Mouse (Mus musculus): ENCODE data around the gene Mettl14. TPM values are rescaled to one million over a fixed set of nuclear protein-coding genes. Genes with fewer than 3 reads are reported as not detected.

Mettl14 gene
- total RNA-seq, 2 experiments from 2014 or later = 10.2 to 11.8 TPM

- no peak for DNase-seq (ENCODE audit: low spot score)
These were observed 61.6 kb downstream of the Mettl14 start for GRCm38 (mm10) chr3:123324326-123324725.

GRCm38 (mm10) chr3:123322147-123322546 lies 63.8 kb downstream of the Mettl14 start:
- intact Hi-C loops (cut with DNase I) = loop anchor here (1.0 to 2.0 kb wide), 3 partner anchors 31 to 157 kb away; no protein-coding TSS in a partner anchor
- no peak for DNase-seq (ENCODE audit: low spot score)

More at GRCm38 (mm10) chr3:123324326-123324725, 61.6 kb downstream of the Mettl14 start:
- intact Hi-C loops (cut with DNase I) = no loop called here

GRCm38 (mm10) chr3:123321612-123322011 lies 64.3 kb downstream of the Mettl14 start:
- intact Hi-C loops (cut with DNase I) = loop anchor here (1.0 to 2.0 kb wide), 3 partner anchors 31 to 156 kb away; no protein-coding TSS in a partner anchor
- DNase-seq (ENCODE audit: low spot score) = peak; percentile 83

GRCm38 (mm10) chr3:123320341-123320740 lies 65.6 kb downstream of the Mettl14 start:
- no peak for DNase-seq (ENCODE audit: low spot score)
- intact Hi-C loops (cut with DNase I) = no loop called here

Other genes with a start within 250 kb of the Mettl14 start
- gene Synpo2, start 150.0 kb downstream of the Mettl14 start, total RNA-seq (2021) = 10 to 100 TPM; 75.9 to 80.6 TPM
- gene Sec24d, start 118.7 kb downstream of the Mettl14 start, total RNA-seq (2021) = 10 to 100 TPM; 41.4 to 41.8 TPM
- gene Prss12, start 60.8 kb upstream of the Mettl14 start, total RNA-seq (2021) = under 1 TPM; 0.84 to 0.91 TPM

Data from heart, postnatal 25 days (tissue).